13 mouse cellular contexts compared by ENCODE assay signal in genomic region chr17:35771656-35772405, GRCm38 (mm10). TPM values are rescaled to one million over a fixed set of nuclear protein-coding genes. Genes with fewer than 3 reads are reported as not detected.
A peak's percentile ranks its signal among the peaks of the same experiment; 100 is the strongest.
DNase-seq lines count a peak whose midpoint lies in the region; ATAC-seq and TF ChIP-seq lines count a peak whose summit lies in the region.
"Had no signal": no experiment of that assay in that cellular context is flagged by ENCODE, and none has a peak within 500 bp of the region (broad histone marks: within the 10 kb centered on the region; RNA-seq: fewer than 3 reads in every experiment).

No protein-coding gene starts in this region.

- H3K9me3 ChIP-seq in embryonic facial prominence, embryonic 15.5 days (replicated peaks): no peaks in the 10 kb centered on the region
- H3K9me3 ChIP-seq in embryonic facial prominence, embryonic 10.5 days: no peaks in the 10 kb centered on the region
- no peaks in the 10 kb centered on the region for H3K9me3 ChIP-seq in liver, embryonic 13.5 days (replicated peaks)
- H3K9me3 ChIP-seq: hindbrain, embryonic 13.5 days; limb, embryonic 13.5 days; midbrain, embryonic 13.5 days had no signal

- 67% methylated on average over 15 of the region's 15 CpGs for WGBS in embryonic facial prominence, embryonic 15.5 days
- 84% methylated on average over 15 of the region's 15 CpGs for WGBS in embryonic facial prominence, embryonic 10.5 days
- WGBS in liver, embryonic 13.5 days (ENCODE audit: insufficient replicate concordance): 73% methylated on average over 15 of the region's 15 CpGs

- no peak for TF ChIP-seq POLR2A in myocyte (IDR thresholded peaks at IDR 0.05; ENCODE audit: insufficient read length, low read depth)

- H3K27ac ChIP-seq in embryonic facial prominence, embryonic 15.5 days (replicated peaks): 0 out of 2 replicates have a peak overlapping the region, but pooled peaks have one; percentile 44
- no peak overlapping the region for H3K27ac ChIP-seq in embryonic facial prominence, embryonic 10.5 days (replicated peaks)
- peak overlapping the region; percentile 16; the same call in 1 of the 2 replicates for H3K27ac ChIP-seq in liver, embryonic 13.5 days
- H3K27ac ChIP-seq: hindbrain, embryonic 13.5 days; limb, embryonic 13.5 days; midbrain, embryonic 13.5 days had no signal

- H3K36me3 ChIP-seq in embryonic facial prominence, embryonic 15.5 days: no peaks in the 10 kb centered on the region
- no peaks in the 10 kb centered on the region for H3K36me3 ChIP-seq in embryonic facial prominence, embryonic 10.5 days (replicated peaks)
- 0 out of 2 replicates have a peak, but pooled peaks cover under 1% of the 10 kb centered on the region for H3K36me3 ChIP-seq in liver, embryonic 13.5 days
- H3K36me3 ChIP-seq in myocyte (ENCODE audit: control insufficient read depth, insufficient read depth): no peaks in the 10 kb centered on the region
- H3K36me3 ChIP-seq: hindbrain, embryonic 13.5 days; limb, embryonic 13.5 days; midbrain, embryonic 13.5 days had no signal

- H3K27me3 ChIP-seq in embryonic facial prominence, embryonic 15.5 days: no peaks in the 10 kb centered on the region
- no peaks in the 10 kb centered on the region for H3K27me3 ChIP-seq in embryonic facial prominence, embryonic 10.5 days (replicated peaks; ENCODE audit: low read depth, poor library complexity, severe bottlenecking)
- no peaks in the 10 kb centered on the region; the same call in 1 of the 2 replicates for H3K27me3 ChIP-seq in liver, embryonic 13.5 days
- H3K27me3 ChIP-seq in myocyte (ENCODE audit: control insufficient read depth, insufficient read depth, insufficient read length): no peaks in the 10 kb centered on the region
- H3K27me3 ChIP-seq: hindbrain, embryonic 13.5 days; limb, embryonic 13.5 days; midbrain, embryonic 13.5 days had no signal

- ATAC-seq in embryonic facial prominence, embryonic 15.5 days (ENCODE audit: insufficient number of reproducible peaks, low FRiP score, low TSS enrichment, low read depth): no peak
- ATAC-seq in liver, embryonic 13.5 days (ENCODE audit: low read depth): no peak
- ATAC-seq: forebrain, embryonic 14.5 days; midbrain, embryonic 13.5 days had no signal

- DNase-seq in embryonic facial prominence, embryonic 10.5 days (ENCODE audit: low spot score): no peak
- no peak for DNase-seq in liver, embryonic 13.5 days
- DNase-seq in liver: no peak
- peak; percentile 68 to 78 for DNase-seq in adrenal gland, postnatal 36 days
- no peak for DNase-seq in urinary bladder, postnatal 4 days (ENCODE audit: low spot score in 2 of 2)
- no peak for DNase-seq in spleen, postnatal 14 days (ENCODE audit: low spot score in 2 of 2)
- DNase-seq: kidney, postnatal 36 days had no signal

- no peak overlapping the region for H3K9ac ChIP-seq in embryonic facial prominence, embryonic 15.5 days
- no peak overlapping the region for H3K9ac ChIP-seq in liver, embryonic 13.5 days
- H3K9ac ChIP-seq: hindbrain, embryonic 13.5 days; limb, embryonic 13.5 days; midbrain, embryonic 13.5 days had no signal

- peaks cover 5% of the 10 kb centered on the region for H3K4me1 ChIP-seq in embryonic facial prominence, embryonic 15.5 days
- H3K4me1 ChIP-seq in embryonic facial prominence, embryonic 10.5 days: peaks cover 4% of the 10 kb centered on the region
- H3K4me1 ChIP-seq in liver, embryonic 13.5 days (replicated peaks): peaks cover 27% of the 10 kb centered on the region
- H3K4me1 ChIP-seq: hindbrain, embryonic 13.5 days; midbrain, embryonic 13.5 days had no signal

- H3K4me3 ChIP-seq in embryonic facial prominence, embryonic 15.5 days (replicated peaks): no peak overlapping the region
- H3K4me3 ChIP-seq in embryonic facial prominence, embryonic 10.5 days: no peak overlapping the region
- H3K4me3 ChIP-seq in liver, embryonic 13.5 days (replicated peaks): no peak overlapping the region
- no peak overlapping the region for H3K4me3 ChIP-seq in myocyte
- H3K4me3 ChIP-seq: hindbrain, embryonic 13.5 days; limb, embryonic 13.5 days; midbrain, embryonic 13.5 days had no signal

- H3K4me2 ChIP-seq in embryonic facial prominence, embryonic 15.5 days (replicated peaks): no peak overlapping the region
- H3K4me2 ChIP-seq in liver, embryonic 13.5 days: no peak overlapping the region
- peak overlapping the region; percentile 19 for H3K4me2 ChIP-seq in myocyte (ENCODE audit: low read depth)
- H3K4me2 ChIP-seq: hindbrain, embryonic 13.5 days; limb, embryonic 13.5 days; midbrain, embryonic 13.5 days had no signal

- no peaks in the 10 kb centered on the region for H3K79me2 ChIP-seq in myocyte (ENCODE audit: control insufficient read depth, insufficient read depth)

- no peak overlapping the region for H3ac ChIP-seq in myocyte (ENCODE audit: control insufficient read depth, insufficient read length)

TF ChIP-seq in myocyte, 11 proteins besides CTCF, POLR2A, EP300 and RAD21:
- TF ChIP-seq MAX (IDR thresholded peaks at IDR 0.05; ENCODE audit: low read depth): no peak
- TF ChIP-seq MYOG (IDR thresholded peaks at IDR 0.05; ENCODE audit: control insufficient read depth in 1 of 3, insufficient read depth in 1 of 3, insufficient read length in 2 of 3, low read depth in 2 of 3): no peak
- TF ChIP-seq CEBPB (IDR thresholded peaks at IDR 0.05; ENCODE audit: insufficient read depth, poor library complexity, severe bottlenecking): no peak
- no peak for TF ChIP-seq POLR2AphosphoS2 (IDR thresholded peaks at IDR 0.05; ENCODE audit: insufficient read length, low read depth)
- TF ChIP-seq E2F4 (IDR thresholded peaks at IDR 0.05; ENCODE audit: insufficient read depth): no peak
- no peak for TF ChIP-seq TCF3 (IDR thresholded peaks at IDR 0.05; ENCODE audit: insufficient read length, low read depth)
- TF ChIP-seq TCF12 (IDR thresholded peaks at IDR 0.05; ENCODE audit: insufficient read depth, poor library complexity, severe bottlenecking): no peak
- TF ChIP-seq USF1 (IDR thresholded peaks at IDR 0.05; ENCODE audit: low read depth): no peak
- no peak for TF ChIP-seq MYOD1 (IDR thresholded peaks at IDR 0.05; ENCODE audit: control insufficient read depth in 1 of 3, insufficient read length in 2 of 3, low read depth in 2 of 3)
- TF ChIP-seq REST (IDR thresholded peaks at IDR 0.05; ENCODE audit: insufficient read depth, insufficient read length): no peak

RNA-seq across cellular contexts. Expression of gene Ier3, which starts 49.7 kb away (rescaled TPM):
- 28.7 and 30.2 TPM in 2 replicates for polyA plus RNA-seq in embryonic facial prominence, embryonic 15.5 days (2015; fragmentation: Nextera tagmentation; extraction: Ambion mirVana)
- polyA plus RNA-seq in embryonic facial prominence, embryonic 10.5 days (2016; fragmentation: Nextera tagmentation; extraction: Ambion mirVana): 3.7 and 4.4 TPM in 2 replicates
- 21.6 and 23.2 TPM in 2 replicates for polyA plus RNA-seq in liver, embryonic 13.5 days (2015; fragmentation: Nextera tagmentation; extraction: Ambion mirVana)
- 10 to 100 TPM; 19.2 to 36.5 TPM for total RNA-seq in adrenal gland, postnatal 36 days (2021)
- 45.1 TPM for polyA plus RNA-seq in myocyte (2012; fragmentation: generic; extraction: Trizol)

RNA-seq across cellular contexts. Expression of gene Flot1, which starts 51.2 kb away (rescaled TPM):
- 64.4 and 72.6 TPM in 2 replicates for polyA plus RNA-seq in embryonic facial prominence, embryonic 15.5 days (2015; fragmentation: Nextera tagmentation; extraction: Ambion mirVana)
- 45.9 and 49.2 TPM in 2 replicates for polyA plus RNA-seq in embryonic facial prominence, embryonic 10.5 days (2016; fragmentation: Nextera tagmentation; extraction: Ambion mirVana)
- 38.2 and 38.5 TPM in 2 replicates for polyA plus RNA-seq in liver, embryonic 13.5 days (2015; fragmentation: Nextera tagmentation; extraction: Ambion mirVana)
- total RNA-seq in adrenal gland, postnatal 36 days (2021): 10 to 100 TPM; 60.5 to 73.4 TPM
- 107 TPM for polyA plus RNA-seq in myocyte (2012; fragmentation: generic; extraction: Trizol)

Comparison
In these comparisons a context has a peak if more than half of its experiments do, and no peak if none do; other contexts are left out.
1. DNase-seq: peak in adrenal gland, postnatal 36 days (2 of 2); none in embryonic facial prominence, embryonic 10.5 days (single experiment), liver, embryonic 13.5 days (single experiment), liver (single experiment), urinary bladder, postnatal 4 days (0 of 2) and spleen, postnatal 14 days (0 of 2).